Mouse (Mus musculus) right cerebral cortex, postnatal 36 days (tissue): ENCODE measurements at regions not wholly inside any gene's neighbourhood (a gene's known extent, or its start where the extent isn't known, plus 50 kb on each side); places are given as distances from the start of the nearest gene placed in this dataset.

ENCODE experiments used
- DNase-seq, 2 experiments: peaks; one replicate each; pipeline ENCODE4 v3.0.0; 2022; ENCODE audit warnings: low spot score in 2 of 2, mixed read lengths in 1 of 2

DNA sequence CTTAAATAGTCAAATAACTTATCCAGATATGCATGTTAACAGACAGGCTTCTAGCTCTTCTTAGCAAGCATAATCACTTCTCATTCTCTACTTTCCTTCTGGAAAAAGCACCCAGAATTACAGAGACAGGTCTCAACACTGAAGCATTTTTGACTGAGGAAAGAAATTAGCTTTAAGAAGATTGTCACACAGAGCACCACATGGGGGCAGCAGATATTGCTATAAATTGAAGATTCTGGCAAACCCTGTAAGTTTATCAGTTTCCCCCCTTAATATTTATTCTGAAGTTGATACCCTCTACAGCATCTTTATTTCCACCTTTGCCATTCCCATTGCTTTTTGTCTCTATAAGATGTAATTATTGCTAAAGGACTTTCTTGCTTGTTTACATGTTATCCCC lies 83.4 kb upstream of the Lrrc4c start:
- DNase-seq, result no peak

DNA sequence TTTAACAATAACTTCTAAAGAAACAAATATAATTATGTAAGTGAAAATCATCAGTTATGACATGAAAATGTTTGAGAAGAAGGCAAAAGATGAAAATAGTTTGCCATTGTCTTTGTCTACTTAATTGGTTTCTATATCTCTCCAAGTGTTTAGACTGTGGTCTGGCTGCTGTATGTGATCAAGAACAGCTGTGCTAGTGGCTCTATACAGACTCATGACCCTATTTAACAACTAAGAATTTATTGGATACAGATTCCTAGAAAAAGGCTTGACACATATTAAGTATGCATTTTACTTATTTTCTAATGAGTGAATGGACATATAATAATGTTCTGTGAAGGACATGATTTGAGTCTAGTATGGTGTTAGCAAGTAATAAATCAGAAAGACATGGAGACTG lies 78.7 kb upstream of the Lrrc4c start:
- DNase-seq, result no peak

DNA sequence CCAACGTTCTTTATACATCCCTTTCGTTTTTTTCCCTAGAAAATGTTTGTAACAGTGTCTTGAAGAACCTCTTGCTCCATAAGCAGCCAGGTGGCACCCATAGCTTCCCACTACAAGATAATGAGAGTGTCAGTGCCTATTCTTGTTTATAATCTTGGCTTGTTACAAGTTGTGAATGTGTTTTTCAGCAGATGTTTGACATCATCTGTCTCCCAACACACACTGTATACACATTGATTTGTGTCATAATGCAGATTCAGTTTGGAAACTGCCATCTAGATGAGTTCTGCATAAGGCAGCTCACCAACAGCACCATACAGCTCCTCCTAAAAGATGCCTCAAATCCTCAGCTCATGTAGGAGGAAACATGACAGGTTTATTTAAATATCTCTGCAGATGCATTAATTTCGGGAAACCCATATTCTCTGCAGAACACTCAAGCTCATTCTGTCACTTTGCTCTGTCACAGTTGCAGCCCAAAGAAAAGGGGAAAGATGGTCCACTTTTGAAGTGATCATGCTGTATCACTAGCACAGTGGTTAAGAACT lies 77.4 kb upstream of the Lrrc4c start:
- peak in 1 of 2 experiments; percentile 9 for DNase-seq

DNA sequence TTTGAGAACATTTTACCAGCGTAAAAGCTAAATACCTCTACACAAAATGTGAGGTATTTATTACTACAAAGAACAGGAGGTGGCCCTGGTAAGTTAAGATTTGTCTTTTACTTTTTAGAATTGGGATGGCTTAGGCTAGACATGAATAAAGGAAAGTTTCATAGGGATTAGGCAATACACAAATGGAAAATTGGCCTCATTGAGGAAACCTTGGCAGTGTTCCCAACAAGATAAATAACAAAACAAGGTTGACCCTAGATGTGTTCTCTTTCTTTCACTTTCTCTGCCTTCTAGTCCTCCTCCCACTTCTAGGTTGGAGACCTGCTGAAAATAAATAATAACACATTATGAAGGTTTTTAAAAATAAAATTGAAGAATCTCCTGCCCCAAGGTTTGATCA lies 64.3 kb upstream of the Lrrc4c start:
- no peak for DNase-seq

DNA sequence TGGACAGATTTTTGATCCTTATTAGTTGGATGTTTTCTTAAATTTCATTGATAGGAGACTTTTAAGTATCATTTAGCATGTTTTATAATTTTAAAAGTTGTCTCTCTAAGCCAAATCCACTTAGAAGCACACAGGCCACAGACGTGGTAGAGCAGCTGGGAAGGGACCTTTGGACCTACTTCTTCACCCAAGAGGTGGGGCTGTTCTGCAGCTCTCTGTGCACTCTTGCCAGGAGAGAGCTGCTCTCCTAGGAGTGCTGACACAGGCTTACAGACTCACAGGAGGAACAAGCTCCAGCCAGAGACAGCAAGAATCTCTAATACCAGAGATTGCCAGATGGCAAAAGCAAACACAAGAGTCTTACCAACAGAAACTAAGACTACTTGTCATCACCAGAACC lies 61.5 kb upstream of the Lrrc4c start:
- no peak for DNase-seq
